Mouse (Mus musculus): ENCODE measurements around the gene Krt80. TPM values are rescaled to one million over a fixed set of nuclear protein-coding genes. Genes with fewer than 3 reads are reported as not detected.

Gene Krt80
- polyA plus RNA-seq, 1 experiment from 2014 or later, result not detected

- ATAC-seq (no peak), DNase-seq (ENCODE audit: low spot score) (no peak)
- Histone ChIP-seq H3K4me3 (ENCODE audit: low read depth, low read length) (no peak overlapping the region), H3K9ac (ENCODE audit: low read length) (no peak overlapping the region), H3K27me3 (replicated peaks; ENCODE audit: control insufficient read depth, insufficient read depth, low read length) (no peaks in the 10 kb centered on the region), H3K36me3 (ENCODE audit: control insufficient read depth, insufficient read depth, low read length) (no peaks in the 10 kb centered on the region), H3K27ac (ENCODE audit: low read depth, low read length) (no peak overlapping the region), H3K9me3 (replicated peaks; ENCODE audit: control insufficient read depth, low read length) (no peaks in the 10 kb centered on the region), H3K4me2 (ENCODE audit: low read length) (no peak overlapping the region), H3K4me1 (ENCODE audit: control insufficient read depth, insufficient read depth, low read length) (no peaks in the 10 kb centered on the region)
- 69% methylated on average over 7 of the region's 7 CpGs for WGBS
These were observed 4.9 kb downstream of the Krt80 start for GRCm38 (mm10) chr15:101364891-101365671.

- no peaks in the 10 kb centered on the region for H3K36me3 ChIP-seq (ENCODE audit: control insufficient read depth, insufficient read depth, low read length)
- H3K4me3 ChIP-seq (ENCODE audit: low read depth, low read length), result no peak overlapping the region
- H3K27ac ChIP-seq (ENCODE audit: low read depth, low read length), result no peak overlapping the region
- no peaks in the 10 kb centered on the region for H3K9me3 ChIP-seq (replicated peaks; ENCODE audit: control insufficient read depth, low read length)
- no peaks in the 10 kb centered on the region for H3K4me1 ChIP-seq (ENCODE audit: control insufficient read depth, insufficient read depth, low read length)
- no peak overlapping the region for H3K9ac ChIP-seq (ENCODE audit: low read length)
- DNase-seq (ENCODE audit: low spot score) (no peak), ATAC-seq (no peak)
- no peaks in the 10 kb centered on the region for H3K27me3 ChIP-seq (replicated peaks; ENCODE audit: control insufficient read depth, insufficient read depth, low read length)
- 73% methylated on average over 6 of the region's 6 CpGs for WGBS
- H3K4me2 ChIP-seq (ENCODE audit: low read length), result no peak overlapping the region
These were observed 5.5 kb downstream of the Krt80 start for GRCm38 (mm10) chr15:101364425-101364824.

- Histone ChIP-seq H3K36me3 (ENCODE audit: control insufficient read depth, insufficient read depth, low read length) (no peaks in the 10 kb centered on the region), H3K27me3 (replicated peaks; ENCODE audit: control insufficient read depth, insufficient read depth, low read length) (no peaks in the 10 kb centered on the region), H3K9ac (ENCODE audit: low read length) (no peak overlapping the region), H3K9me3 (replicated peaks; ENCODE audit: control insufficient read depth, low read length) (no peaks in the 10 kb centered on the region), H3K4me1 (ENCODE audit: control insufficient read depth, insufficient read depth, low read length) (no peaks in the 10 kb centered on the region), H3K27ac (ENCODE audit: low read depth, low read length) (no peak overlapping the region), H3K4me3 (ENCODE audit: low read depth, low read length) (no peak overlapping the region), H3K4me2 (ENCODE audit: low read length) (no peak overlapping the region)
- no peak for DNase-seq (ENCODE audit: low spot score)
- no peak for ATAC-seq
- 86% methylated on average over 6 of the region's 6 CpGs for WGBS
These were observed 6.0 kb downstream of the Krt80 start for GRCm38 (mm10) chr15:101363933-101364332.

GRCm38 (mm10) chr15:101362393-101363010 is 7.5 kb downstream of the Krt80 start:
- H3K27ac ChIP-seq (ENCODE audit: low read depth, low read length), result no peak overlapping the region
- no peak overlapping the region for H3K4me2 ChIP-seq (ENCODE audit: low read length)
- no peak for ATAC-seq
- no peak overlapping the region for H3K9ac ChIP-seq (ENCODE audit: low read length)
- no peak overlapping the region for H3K4me3 ChIP-seq (ENCODE audit: low read depth, low read length)
- no peaks in the 10 kb centered on the region for H3K4me1 ChIP-seq (ENCODE audit: control insufficient read depth, insufficient read depth, low read length)
- WGBS, result 74% methylated on average over 4 of the region's 4 CpGs
- DNase-seq (ENCODE audit: low spot score), result no peak
- H3K27me3 ChIP-seq (replicated peaks; ENCODE audit: control insufficient read depth, insufficient read depth, low read length), result no peaks in the 10 kb centered on the region
- no peaks in the 10 kb centered on the region for H3K36me3 ChIP-seq (ENCODE audit: control insufficient read depth, insufficient read depth, low read length)
- H3K9me3 ChIP-seq (replicated peaks; ENCODE audit: control insufficient read depth, low read length), result no peaks in the 10 kb centered on the region

- H3K9me3 ChIP-seq (replicated peaks; ENCODE audit: control insufficient read depth, low read length), result no peaks in the 10 kb centered on the region
- no peaks in the 10 kb centered on the region for H3K36me3 ChIP-seq (ENCODE audit: control insufficient read depth, insufficient read depth, low read length)
- no peak for DNase-seq (ENCODE audit: low spot score)
- H3K27me3 ChIP-seq (replicated peaks; ENCODE audit: control insufficient read depth, insufficient read depth, low read length), result no peaks in the 10 kb centered on the region
- no peak for ATAC-seq
- H3K4me1 ChIP-seq (ENCODE audit: control insufficient read depth, insufficient read depth, low read length), result no peaks in the 10 kb centered on the region
- H3K9ac ChIP-seq (ENCODE audit: low read length), result no peak overlapping the region
- no peak overlapping the region for H3K27ac ChIP-seq (ENCODE audit: low read depth, low read length)
- no peak overlapping the region for H3K4me3 ChIP-seq (ENCODE audit: low read depth, low read length)
- H3K4me2 ChIP-seq (ENCODE audit: low read length), result no peak overlapping the region
- 77% methylated on average over 4 of the region's 4 CpGs for whole genome bisulfite sequencing
These were observed 14.6 kb downstream of the Krt80 start for GRCm38 (mm10) chr15:101355382-101355786.

GRCm38 (mm10) chr15:101352706-101353465 is 17.1 kb downstream of the Krt80 start:
- Histone ChIP-seq H3K4me1 (ENCODE audit: control insufficient read depth, insufficient read depth, low read length) (no peaks in the 10 kb centered on the region), H3K27ac (ENCODE audit: low read depth, low read length) (no peak overlapping the region), H3K9me3 (replicated peaks; ENCODE audit: control insufficient read depth, low read length) (no peaks in the 10 kb centered on the region), H3K4me3 (ENCODE audit: low read depth, low read length) (no peak overlapping the region), H3K4me2 (ENCODE audit: low read length) (no peak overlapping the region), H3K36me3 (ENCODE audit: control insufficient read depth, insufficient read depth, low read length) (no peaks in the 10 kb centered on the region), H3K27me3 (replicated peaks; ENCODE audit: control insufficient read depth, insufficient read depth, low read length) (no peaks in the 10 kb centered on the region), H3K9ac (ENCODE audit: low read length) (no peak overlapping the region)
- 65% methylated on average over 10 of the region's 10 CpGs for WGBS
- no peak for ATAC-seq
- no peak for DNase-seq (ENCODE audit: low spot score)

GRCm38 (mm10) chr15:101352047-101352446 is 17.9 kb downstream of the Krt80 start:
- Histone ChIP-seq H3K4me2 (ENCODE audit: low read length) (no peak overlapping the region), H3K27me3 (replicated peaks; ENCODE audit: control insufficient read depth, insufficient read depth, low read length) (no peaks in the 10 kb centered on the region), H3K27ac (ENCODE audit: low read depth, low read length) (no peak overlapping the region), H3K9ac (ENCODE audit: low read length) (no peak overlapping the region), H3K4me1 (ENCODE audit: control insufficient read depth, insufficient read depth, low read length) (no peaks in the 10 kb centered on the region), H3K9me3 (replicated peaks; ENCODE audit: control insufficient read depth, low read length) (no peaks in the 10 kb centered on the region), H3K4me3 (ENCODE audit: low read depth, low read length) (no peak overlapping the region), H3K36me3 (ENCODE audit: control insufficient read depth, insufficient read depth, low read length) (no peaks in the 10 kb centered on the region)
- ATAC-seq (no peak), DNase-seq (ENCODE audit: low spot score) (no peak)
- WGBS, result 79% methylated on average over 13 of the region's 13 CpGs

GRCm38 (mm10) chr15:101341797-101342515 is 28.0 kb downstream of the Krt80 start:
- no peak overlapping the region for H3K27ac ChIP-seq (ENCODE audit: low read depth, low read length)
- H3K4me2 ChIP-seq (ENCODE audit: low read length), result no peak overlapping the region
- no peaks in the 10 kb centered on the region for H3K36me3 ChIP-seq (ENCODE audit: control insufficient read depth, insufficient read depth, low read length)
- H3K9ac ChIP-seq (ENCODE audit: low read length), result no peak overlapping the region
- H3K4me1 ChIP-seq (ENCODE audit: control insufficient read depth, insufficient read depth, low read length), result 0 out of 2 replicates have a peak, but pooled peaks cover 2% of the 10 kb centered on the region
- H3K27me3 ChIP-seq (replicated peaks; ENCODE audit: control insufficient read depth, insufficient read depth, low read length), result no peaks in the 10 kb centered on the region
- no peak overlapping the region for H3K4me3 ChIP-seq (ENCODE audit: low read depth, low read length)
- WGBS, result 68% methylated on average over 5 of the region's 5 CpGs
- DNase-seq (ENCODE audit: low spot score), result no peak
- ATAC-seq, result no peak
- no peaks in the 10 kb centered on the region for H3K9me3 ChIP-seq (replicated peaks; ENCODE audit: control insufficient read depth, low read length)

Data from forebrain, embryonic 14.5 days (tissue).